Mouse (Mus musculus): Measurements from ENCODE around the gene Olfr15. TPM values are rescaled to one million over a fixed set of nuclear protein-coding genes. Genes with fewer than 3 reads are reported as not detected.

Olfr15 gene
- polyA plus RNA-seq, 1 experiment = not detected

GRCm38 (mm10) chr16:3871815-3872214, 41.1 kb downstream of the Olfr15 start:
- H3K36me3 ChIP-seq (ENCODE audit: control insufficient read depth, insufficient read depth, low read length) = 0 out of 2 replicates have a peak, but pooled peaks cover 3% of the 10 kb centered on the region
- DNase-seq (ENCODE audit: low read depth in 1 of 2, low spot score in 2 of 2) = no peak
- H3K27ac ChIP-seq (ENCODE audit: insufficient read depth, low read length) = peak overlapping the region; percentile 77
- peak overlapping the region; percentile 76 for H3K4me3 ChIP-seq (ENCODE audit: extremely low read depth, insufficient read depth, insufficient read length)
- H3K4me1 ChIP-seq (ENCODE audit: control insufficient read depth, insufficient read depth, insufficient read length) = peaks cover 11% of the 10 kb centered on the region; the same call in 1 of the 2 replicates
- 2% methylated on average over 16 of the region's 16 CpGs for WGBS
- no peaks in the 10 kb centered on the region for H3K27me3 ChIP-seq (ENCODE audit: control insufficient read depth, insufficient read depth, low read length)
- no peak for TF ChIP-seq CTCF (IDR thresholded peaks at IDR 0.05; ENCODE audit: extremely low read depth, insufficient read depth, insufficient read length, insufficient replicate concordance)
- TF ChIP-seq POLR2A (IDR thresholded peaks at IDR 0.05; ENCODE audit: low read depth, low read length) = no peak

- Histone ChIP-seq H3K27me3 (ENCODE audit: control insufficient read depth, insufficient read depth, low read length) (no peaks in the 10 kb centered on the region), H3K27ac (ENCODE audit: insufficient read depth, low read length) (peak within 1 kb of the TSS; percentile 77), H3K36me3 (ENCODE audit: control insufficient read depth, insufficient read depth, low read length) (0 out of 2 replicates have a peak, but pooled peaks cover 3% of the 10 kb centered on the region), H3K4me3 (ENCODE audit: extremely low read depth, insufficient read depth, insufficient read length) (peak within 1 kb of the TSS; percentile 76), H3K4me1 (ENCODE audit: control insufficient read depth, insufficient read depth, insufficient read length) (peaks cover 11% of the 10 kb centered on the region; the same call in 1 of the 2 replicates)
- peak; percentile 52 to 87 for DNase-seq (ENCODE audit: low read depth in 1 of 2, low spot score in 2 of 2)
- 6% methylated on average over 47 of the region's 47 CpGs for WGBS
- TF ChIP-seq POLR2A (IDR thresholded peaks at IDR 0.05; ENCODE audit: low read depth, low read length) = no peak; the same call in none of the 2 replicates
- TF ChIP-seq CTCF (IDR thresholded peaks at IDR 0.05; ENCODE audit: extremely low read depth, insufficient read depth, insufficient read length, insufficient replicate concordance) = no peak
Measured at GRCm38 (mm10) chr16:3872216-3873047, 41.8 kb downstream of the Olfr15 start, which contains the start of gene Naa60. Gene Naa60, plus strand, starts transcription at chr16:3872375.

- Histone ChIP-seq H3K4me3 (ENCODE audit: extremely low read depth, insufficient read depth, insufficient read length) (no peak overlapping the region), H3K36me3 (ENCODE audit: control insufficient read depth, insufficient read depth, low read length) (no peaks in the 10 kb centered on the region; the same call in 1 of the 2 replicates), H3K27ac (ENCODE audit: insufficient read depth, low read length) (no peak overlapping the region), H3K4me1 (ENCODE audit: control insufficient read depth, insufficient read depth, insufficient read length) (peaks cover 8% of the 10 kb centered on the region; the same call in 1 of the 2 replicates), H3K27me3 (ENCODE audit: control insufficient read depth, insufficient read depth, low read length) (no peaks in the 10 kb centered on the region)
- 95% methylated on average over 4 of the region's 4 CpGs for WGBS
- DNase-seq (ENCODE audit: low read depth in 1 of 2, low spot score in 2 of 2) = no peak
- TF ChIP-seq CTCF (IDR thresholded peaks at IDR 0.05; ENCODE audit: extremely low read depth, insufficient read depth, insufficient read length, insufficient replicate concordance) (no peak), POLR2A (IDR thresholded peaks at IDR 0.05; ENCODE audit: low read depth, low read length) (no peak)
Measured at GRCm38 (mm10) chr16:3876346-3876745, 45.7 kb downstream of the Olfr15 start.

- no peaks in the 10 kb centered on the region for H3K36me3 ChIP-seq (ENCODE audit: control insufficient read depth, insufficient read depth, low read length)
- DNase-seq (ENCODE audit: low read depth in 1 of 2, low spot score in 2 of 2) = peak; percentile 77 to 94
- H3K4me1 ChIP-seq (ENCODE audit: control insufficient read depth, insufficient read depth, insufficient read length) = peaks cover 18% of the 10 kb centered on the region; the same call in 1 of the 2 replicates
- TF ChIP-seq CTCF (IDR thresholded peaks at IDR 0.05; ENCODE audit: extremely low read depth, insufficient read depth, insufficient read length, insufficient replicate concordance) (peak; percentile 28; the same call in 1 of the 2 replicates), POLR2A (IDR thresholded peaks at IDR 0.05; ENCODE audit: low read depth, low read length) (peak; percentile 41)
- WGBS = under 1% methylated on average over 88 of the region's 88 CpGs
- peak within 1 kb of the TSS; percentile 92 for H3K4me3 ChIP-seq (ENCODE audit: extremely low read depth, insufficient read depth, insufficient read length)
- no peaks in the 10 kb centered on the region for H3K27me3 ChIP-seq (ENCODE audit: control insufficient read depth, insufficient read depth, low read length)
- H3K27ac ChIP-seq (ENCODE audit: insufficient read depth, low read length) = peak within 1 kb of the TSS; percentile 92
Measured at GRCm38 (mm10) chr16:3884201-3885064, 53.8 kb downstream of the Olfr15 start, which contains the start of the genes Zfp597 and Gm20695. Gene Zfp597, minus strand, starts transcription at chr16:3884561. Gene Gm20695, plus strand, starts transcription at chr16:3884648.

GRCm38 (mm10) chr16:3885065-3885670, 54.5 kb downstream of the Olfr15 start:
- Histone ChIP-seq H3K27me3 (ENCODE audit: control insufficient read depth, insufficient read depth, low read length) (no peaks in the 10 kb centered on the region), H3K4me1 (ENCODE audit: control insufficient read depth, insufficient read depth, insufficient read length) (peaks cover 18% of the 10 kb centered on the region; the same call in 1 of the 2 replicates), H3K4me3 (ENCODE audit: extremely low read depth, insufficient read depth, insufficient read length) (peak overlapping the region; percentile 92), H3K27ac (ENCODE audit: insufficient read depth, low read length) (peak overlapping the region; percentile 92), H3K36me3 (ENCODE audit: control insufficient read depth, insufficient read depth, low read length) (no peaks in the 10 kb centered on the region)
- 6% methylated on average over 10 of the region's 10 CpGs for WGBS
- TF ChIP-seq CTCF (IDR thresholded peaks at IDR 0.05; ENCODE audit: extremely low read depth, insufficient read depth, insufficient read length, insufficient replicate concordance) (no peak), POLR2A (IDR thresholded peaks at IDR 0.05; ENCODE audit: low read depth, low read length) (no peak)
- DNase-seq (ENCODE audit: low read depth in 1 of 2, low spot score in 2 of 2) = no peak

Measured in spleen, adult 2 months (tissue).